Mouse (Mus musculus) midbrain, embryonic 11.5 days (tissue): ENCODE data around the gene Il12rb1. TPM values are rescaled to one million over a fixed set of nuclear protein-coding genes. Genes with fewer than 3 reads are reported as not detected.
A peak's percentile ranks its signal among the peaks of the same experiment; 100 is the strongest.

ENCODE experiments used
- ATAC-seq: fragments of 200-750 bp; cut with Nextera tagmentation; 2 replicates; pipeline ENCODE4 v1.8.0; 2017; ENCODE audit warnings: moderate TSS enrichment, moderate library complexity; ENCODE audit not compliant: low FRiP score
- DNase-seq: peaks from one replicate; pipeline ENCODE4 v3.0.0; 2015; ENCODE audit warnings: low spot score; ENCODE audit errors: missing footprints
- H3K27ac ChIP-seq: fragments of 300-500 bp; sonication (generic); 2 replicates; pipeline ENCODE4 v1.5.1; 2014; ENCODE audit warnings: low read depth, low read length
- H3K27me3 ChIP-seq: fragments of 300-500 bp; sonication (generic); 2 replicates; pipeline ENCODE4 v1.6.1; 2014; ENCODE audit warnings: mild to moderate bottlenecking, low read length, moderate library complexity, mixed read lengths; ENCODE audit not compliant: control insufficient read depth, insufficient read depth
- H3K36me3 ChIP-seq: fragments of 300-500 bp; sonication (generic); 2 replicates; pipeline ENCODE4 v1.6.1; 2014; ENCODE audit warnings: mild to moderate bottlenecking, low read length, moderate library complexity, mixed read lengths; ENCODE audit not compliant: control insufficient read depth, insufficient read depth
- H3K4me1 ChIP-seq: fragments of 300-500 bp; sonication (generic); 2 replicates; pipeline ENCODE4 v1.6.1; 2014; ENCODE audit warnings: low read length; ENCODE audit not compliant: control insufficient read depth, insufficient read depth
- H3K4me2 ChIP-seq: fragments of 300-500 bp; sonication (generic); 2 replicates; pipeline ENCODE4 v1.6.1; 2014; ENCODE audit warnings: mild to moderate bottlenecking, moderate library complexity
- H3K4me3 ChIP-seq: fragments of 300-500 bp; sonication (generic); 2 replicates; pipeline ENCODE4 v1.5.1; 2014; ENCODE audit warnings: low read depth, low read length
- H3K9ac ChIP-seq: fragments of 300-500 bp; sonication (generic); 2 replicates; pipeline ENCODE4 v1.6.1; 2014; ENCODE audit warnings: low read length
- H3K9me3 ChIP-seq: fragments of 300-500 bp; sonication (generic); 2 replicates; pipeline ENCODE4 v1.6.1; 2016; ENCODE audit warnings: low read length; ENCODE audit not compliant: control insufficient read depth
- WGBS: fragments of 180-500 bp; shearing (Covaris S2); extraction: QIAGEN DNeasy Blood & Tissue Kit; methylation state at CpG from one replicate; pipeline ENCODE4 v1.1.7; 2014; 5-methylcytosine and 5-hydroxymethylcytosine counted together
- polyA plus RNA-seq: library from polyadenylated mRNA; unstranded; fragments of >200 nt; fragmentation: Nextera tagmentation; extraction: Ambion mirVana; gene quantifications from 2 replicates; pipeline ENCODE4 v1.2.1, GENCODE M21; 2014

Il12rb1 gene
- polyA plus RNA-seq, 1 experiment from 2014 or later: 0.38 TPM

- no peaks in the 10 kb centered on the region for H3K36me3 ChIP-seq
- 5% methylated on average over 58 of the region's 58 CpGs for WGBS
- DNase-seq (peak; percentile 100), ATAC-seq (peak; percentile 87)
- H3K4me3 ChIP-seq: peak overlapping the region; percentile 46
- peak overlapping the region; percentile 81 for H3K9ac ChIP-seq
- H3K27ac ChIP-seq: peak overlapping the region; percentile 79
- peak overlapping the region; percentile 77 for H3K4me2 ChIP-seq
- H3K9me3 ChIP-seq: no peaks in the 10 kb centered on the region
- H3K4me1 ChIP-seq: peaks cover 27% of the 10 kb centered on the region
- H3K27me3 ChIP-seq: no peaks in the 10 kb centered on the region
These were observed 16.1 kb upstream of the Il12rb1 start for GRCm38 (mm10) chr8:70791975-70792691.

DNA sequence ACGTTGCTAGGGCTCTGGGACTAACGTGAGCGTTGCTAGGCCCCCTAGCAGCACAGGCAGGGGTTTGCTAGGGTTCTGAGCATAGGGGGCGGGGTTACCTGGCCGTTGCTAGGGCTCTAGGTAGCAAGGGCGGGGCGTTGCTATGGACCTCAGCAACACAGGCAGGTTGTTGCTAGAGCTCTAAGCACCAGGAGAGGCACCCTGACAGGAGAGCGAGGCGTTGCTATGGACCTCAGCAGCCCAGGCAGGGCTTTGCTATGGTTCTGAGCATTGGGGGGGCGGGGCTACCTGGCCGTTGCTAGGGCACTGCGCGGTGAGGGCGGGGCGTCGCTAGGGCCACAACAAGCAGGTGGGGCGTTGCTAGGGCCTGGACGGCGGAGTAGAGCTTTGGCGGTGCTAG, 15.5 kb upstream of the Il12rb1 start:
- Histone ChIP-seq H3K27ac (peak overlapping the region; percentile 79), H3K9ac (peak overlapping the region; percentile 54), H3K9me3 (no peaks in the 10 kb centered on the region), H3K4me3 (peak overlapping the region; percentile 46), H3K4me2 (peak overlapping the region; percentile 77), H3K36me3 (no peaks in the 10 kb centered on the region), H3K4me1 (peaks cover 28% of the 10 kb centered on the region), H3K27me3 (peaks cover 3% of the 10 kb centered on the region)
- ATAC-seq (no peak; the same call in 1 of the 2 replicates), DNase-seq (no peak)
- under 1% methylated on average over 20 of the region's 20 CpGs for WGBS

DNA sequence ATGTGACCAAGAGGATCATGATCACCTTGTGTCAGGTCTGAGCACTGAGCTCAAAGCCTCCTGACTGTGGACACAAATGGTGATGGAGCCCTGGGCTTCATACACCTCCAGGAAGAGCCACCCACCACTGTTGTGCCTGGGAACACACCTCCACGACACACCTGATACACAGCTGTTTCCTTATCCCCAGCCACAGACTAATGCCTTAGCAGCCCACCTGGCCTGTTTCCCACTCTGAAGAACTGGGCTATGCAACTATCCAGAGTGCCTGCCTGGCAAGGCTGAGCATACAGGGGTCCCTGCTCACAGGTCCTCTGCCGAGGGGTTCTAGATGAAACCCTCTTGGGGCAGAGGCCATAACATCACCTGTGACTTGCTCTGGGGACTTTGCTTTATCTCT, 14.0 kb upstream of the Il12rb1 start:
- Histone ChIP-seq H3K36me3 (no peaks in the 10 kb centered on the region), H3K4me2 (no peak overlapping the region), H3K9me3 (no peaks in the 10 kb centered on the region), H3K4me3 (no peak overlapping the region), H3K9ac (no peak overlapping the region), H3K4me1 (peaks cover 25% of the 10 kb centered on the region), H3K27me3 (peaks cover 18% of the 10 kb centered on the region), H3K27ac (no peak overlapping the region)
- WGBS: 88% methylated on average over 2 of the region's 2 CpGs
- DNase-seq: no peak
- no peak for ATAC-seq

DNA sequence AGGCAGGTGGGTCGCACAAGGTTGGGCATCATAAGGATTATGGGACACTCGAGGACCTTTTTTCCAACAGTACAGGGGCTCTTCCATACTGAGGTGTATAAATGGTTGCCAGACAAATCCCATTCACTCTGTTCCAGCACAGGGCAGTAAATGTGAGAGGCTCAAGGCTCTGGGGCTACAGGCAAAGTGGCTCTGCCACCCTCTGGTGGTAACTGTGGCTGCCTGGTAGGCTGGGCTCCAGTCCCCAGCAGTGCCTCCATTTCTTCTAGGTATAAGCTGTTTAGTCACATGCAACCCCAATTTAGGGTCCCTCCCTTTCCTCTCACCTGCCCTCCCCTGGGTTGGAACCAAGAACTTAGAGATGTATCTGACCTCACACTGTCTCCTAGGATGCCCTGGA, 12.9 kb upstream of the Il12rb1 start:
- H3K27ac ChIP-seq: no peak overlapping the region
- no peak overlapping the region for H3K9ac ChIP-seq
- no peaks in the 10 kb centered on the region for H3K36me3 ChIP-seq
- ATAC-seq: no peak
- H3K4me3 ChIP-seq: no peak overlapping the region
- H3K4me2 ChIP-seq: no peak overlapping the region
- 80% methylated on average over 2 of the region's 2 CpGs for WGBS
- H3K9me3 ChIP-seq: no peaks in the 10 kb centered on the region
- H3K4me1 ChIP-seq: peaks cover 25% of the 10 kb centered on the region
- no peak for DNase-seq
- peaks cover 28% of the 10 kb centered on the region for H3K27me3 ChIP-seq

- ATAC-seq (peak; percentile 5), DNase-seq (no peak)
- Histone ChIP-seq H3K27me3 (peaks cover 28% of the 10 kb centered on the region), H3K9me3 (no peaks in the 10 kb centered on the region), H3K9ac (peak overlapping the region; percentile 60), H3K4me2 (peak overlapping the region; percentile 82), H3K4me3 (peak overlapping the region; percentile 47), H3K36me3 (no peaks in the 10 kb centered on the region), H3K4me1 (peaks cover 20% of the 10 kb centered on the region), H3K27ac (no peak overlapping the region)
- WGBS: under 1% methylated on average over 48 of the region's 54 CpGs
These were observed 11.7 kb upstream of the Il12rb1 start for GRCm38 (mm10) chr8:70796403-70797080.

GRCm38 (mm10) chr8:70797081-70798070, 10.9 kb upstream of the Il12rb1 start:
- Histone ChIP-seq H3K36me3 (no peaks in the 10 kb centered on the region), H3K4me1 (peaks cover 18% of the 10 kb centered on the region), H3K4me2 (peak overlapping the region; percentile 82), H3K27ac (no peak overlapping the region), H3K9me3 (no peaks in the 10 kb centered on the region), H3K4me3 (peak overlapping the region; percentile 47), H3K27me3 (peaks cover 28% of the 10 kb centered on the region), H3K9ac (peak overlapping the region; percentile 60)
- ATAC-seq: peak; percentile 84
- under 1% methylated on average over 56 of the region's 57 CpGs for WGBS
- DNase-seq: peak; percentile 99

DNA sequence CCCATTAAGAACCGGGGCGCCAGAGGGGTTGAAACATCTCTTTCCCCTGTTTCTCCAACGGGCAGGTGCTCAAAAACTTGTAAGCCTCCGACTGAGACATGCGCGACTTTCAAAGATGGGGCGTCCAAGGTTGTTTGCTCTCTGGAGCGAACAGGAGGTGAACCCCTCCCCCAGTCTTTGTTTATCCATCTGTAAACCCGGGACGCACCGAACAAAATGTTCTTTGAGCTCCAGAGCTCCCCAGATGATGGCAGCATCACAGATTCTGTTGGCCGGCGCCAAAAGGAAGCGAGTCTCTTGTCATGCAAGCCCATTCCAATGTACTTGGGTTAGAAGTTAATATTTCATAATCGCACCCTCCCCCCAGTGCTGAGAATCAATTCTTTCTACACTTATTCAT, 10.0 kb upstream of the Il12rb1 start:
- no peaks in the 10 kb centered on the region for H3K36me3 ChIP-seq
- peaks cover 9% of the 10 kb centered on the region for H3K4me1 ChIP-seq
- no peak for ATAC-seq
- H3K27me3 ChIP-seq: peaks cover 32% of the 10 kb centered on the region
- H3K9ac ChIP-seq: no peak overlapping the region
- peak overlapping the region; percentile 82 for H3K4me2 ChIP-seq
- peak overlapping the region; percentile 47; the same call in 1 of the 2 replicates for H3K4me3 ChIP-seq
- H3K9me3 ChIP-seq: no peaks in the 10 kb centered on the region
- no peak overlapping the region for H3K27ac ChIP-seq
- DNase-seq: no peak
- 15% methylated on average over 15 of the region's 15 CpGs for WGBS

- Histone ChIP-seq H3K9me3 (no peaks in the 10 kb centered on the region), H3K4me3 (no peak overlapping the region), H3K4me1 (peaks cover 15% of the 10 kb centered on the region), H3K4me2 (no peak overlapping the region), H3K27ac (no peak overlapping the region), H3K27me3 (peaks cover 49% of the 10 kb centered on the region), H3K9ac (no peak overlapping the region), H3K36me3 (no peaks in the 10 kb centered on the region)
- WGBS: 47% methylated on average over 10 of the region's 10 CpGs
- ATAC-seq (no peak), DNase-seq (no peak)
These were observed 7.6 kb upstream of the Il12rb1 start for GRCm38 (mm10) chr8:70800648-70801047.
